Mouse (Mus musculus): ENCODE results near the gene Aup1. TPM values are rescaled to one million over a fixed set of nuclear protein-coding genes. Genes with fewer than 3 reads are reported as not detected.

The Aup1 gene
- total and polyA plus RNA-seq, 3 experiments, result 259 to 500 TPM; not detected in 1

DNA sequence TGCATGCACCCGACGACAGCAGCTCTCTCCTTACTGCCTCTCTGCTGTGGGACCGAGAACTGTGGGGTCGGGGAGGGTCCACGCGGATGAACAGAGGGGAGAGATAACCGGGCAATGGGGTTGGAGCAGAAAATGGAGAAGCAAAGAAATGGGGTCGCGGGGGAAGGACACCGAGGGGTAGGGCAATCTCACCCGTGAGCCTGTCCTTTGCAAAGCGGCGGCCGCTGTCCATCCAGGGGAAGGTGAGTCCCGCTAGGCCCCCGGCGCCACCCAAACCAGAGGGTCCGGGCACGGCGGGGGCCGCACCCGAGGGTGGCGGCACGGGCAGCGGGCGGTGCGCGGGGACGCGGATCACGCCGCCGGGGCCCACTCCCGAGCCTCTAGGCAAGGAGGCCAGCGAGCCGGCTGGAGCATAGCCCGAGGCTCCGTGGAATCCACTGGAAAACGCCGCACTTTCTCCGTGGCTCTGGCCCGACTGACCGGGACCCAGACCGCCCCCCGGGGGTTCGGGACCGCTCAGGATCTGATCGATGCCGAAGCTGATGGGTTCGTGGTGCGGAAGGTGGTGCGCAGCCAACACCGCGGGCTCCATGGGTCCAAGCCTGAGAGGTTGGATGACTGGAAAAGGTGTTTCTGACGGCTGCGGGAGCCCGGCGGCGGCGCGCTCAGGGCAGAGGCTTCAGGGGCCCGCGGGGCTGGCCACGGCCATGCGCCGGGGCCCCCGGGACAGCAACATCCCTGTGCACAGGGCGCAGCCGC lies 15.3 kb downstream of the Aup1 start:
- Histone ChIP-seq H3K27ac (ENCODE audit: control insufficient read depth, low read depth, low read length) (no peak overlapping the region), H3K4me3 (ENCODE audit: control insufficient read depth in 1 of 2, insufficient read depth in 1 of 2, low read depth in 2 of 2, low read length in 2 of 2) (no peak overlapping the region), H3K79me2 (ENCODE audit: control insufficient read depth, insufficient read depth, low read length, poor library complexity) (no peaks in the 10 kb centered on the region), H3K9me3 (replicated peaks; ENCODE audit: insufficient read depth, low read length) (no peaks in the 10 kb centered on the region), H3K4me1 (ENCODE audit: control insufficient read depth in 1 of 2, insufficient read depth in 2 of 2, low read length in 2 of 2) (no peaks in the 10 kb centered on the region), H3K36me3 (ENCODE audit: control insufficient read depth in 1 of 2, insufficient read depth in 2 of 2, low read length in 2 of 2) (no peaks in the 10 kb centered on the region), H3K9ac (ENCODE audit: control insufficient read depth, low read depth, low read length, poor library complexity, severe bottlenecking) (no peak overlapping the region), H3K27me3 (ENCODE audit: control insufficient read depth in 1 of 2, insufficient read depth in 2 of 2, low read length in 2 of 2) (no peaks in the 10 kb centered on the region)
- no peak for TF ChIP-seq NELFE (IDR thresholded peaks at IDR 0.05; ENCODE audit: low read depth, low read length)
- TF ChIP-seq NRF1 (IDR thresholded peaks at IDR 0.05; ENCODE audit: insufficient read depth, low read depth, low read length, poor library complexity, severe bottlenecking), result no peak
- TF ChIP-seq MEF2A (IDR thresholded peaks at IDR 0.05; ENCODE audit: extremely low read depth, insufficient replicate concordance, low read depth, low read length, poor library complexity, severe bottlenecking), result no peak
- no peak for TF ChIP-seq MAFK (IDR thresholded peaks at IDR 0.05; ENCODE audit: borderline replicate concordance, low read depth, low read length)
- no peak for DNase-seq (ENCODE audit: low read depth, low spot score)

DNA sequence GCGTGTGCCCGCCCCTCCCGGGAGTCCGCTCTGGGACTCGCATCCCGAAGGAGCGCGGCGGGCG lies 15.8 kb downstream of the Aup1 start, which contains the start of gene Tlx2:
Gene Tlx2, minus strand, starts transcription at position 47 of the 64 bp plus-strand sequence.
- DNase-seq (ENCODE audit: low read depth, low spot score), result no peak
- Histone ChIP-seq H3K9ac (ENCODE audit: control insufficient read depth, low read depth, low read length, poor library complexity, severe bottlenecking) (no peak within 1 kb of the TSS), H3K27me3 (ENCODE audit: control insufficient read depth in 1 of 2, insufficient read depth in 2 of 2, low read length in 2 of 2) (no peaks in the 10 kb centered on the region), H3K4me3 (ENCODE audit: control insufficient read depth in 1 of 2, insufficient read depth in 1 of 2, low read depth in 2 of 2, low read length in 2 of 2) (no peak within 1 kb of the TSS), H3K36me3 (ENCODE audit: control insufficient read depth in 1 of 2, insufficient read depth in 2 of 2, low read length in 2 of 2) (no peaks in the 10 kb centered on the region), H3K9me3 (replicated peaks; ENCODE audit: insufficient read depth, low read length) (no peaks in the 10 kb centered on the region), H3K79me2 (ENCODE audit: control insufficient read depth, insufficient read depth, low read length, poor library complexity) (no peaks in the 10 kb centered on the region), H3K27ac (ENCODE audit: control insufficient read depth, low read depth, low read length) (no peak within 1 kb of the TSS), H3K4me1 (ENCODE audit: control insufficient read depth in 1 of 2, insufficient read depth in 2 of 2, low read length in 2 of 2) (no peaks in the 10 kb centered on the region)
- TF ChIP-seq GATA1 (IDR thresholded peaks at IDR 0.05; ENCODE audit: low read depth, low read length), result no peak
- TF ChIP-seq CHD2 (IDR thresholded peaks at IDR 0.05; ENCODE audit: low read length), result no peak
- no peak for TF ChIP-seq POLR2A (IDR thresholded peaks at IDR 0.05; ENCODE audit: control insufficient read depth in 1 of 2, insufficient read depth in 1 of 2, low read depth in 1 of 2, low read length in 2 of 2, poor library complexity in 1 of 2)
- TF ChIP-seq TAL1 (IDR thresholded peaks at IDR 0.05; ENCODE audit: low read length), result no peak
- no peak for TF ChIP-seq ELF1 (IDR thresholded peaks at IDR 0.05; ENCODE audit: low read depth, low read length)
- TF ChIP-seq MAX (IDR thresholded peaks at IDR 0.05; ENCODE audit: low read length), result no peak
- TF ChIP-seq RAD21 (IDR thresholded peaks at IDR 0.05; ENCODE audit: low read depth, low read length), result no peak
- no peak for TF ChIP-seq ZMIZ1 (IDR thresholded peaks at IDR 0.05; ENCODE audit: low read depth, low read length)
- TF ChIP-seq POLR2AphosphoS5 (IDR thresholded peaks at IDR 0.05; ENCODE audit: borderline replicate concordance, low read depth, low read length), result no peak
- no peak for TF ChIP-seq KAT2A (conservative IDR thresholded peaks at IDR 0.05; ENCODE audit: low read depth, low read length)
- no peak for TF ChIP-seq GABPA (IDR thresholded peaks at IDR 0.05; ENCODE audit: low read depth, low read length)
- TF ChIP-seq NRF1 (IDR thresholded peaks at IDR 0.05; ENCODE audit: insufficient read depth, low read depth, low read length, poor library complexity, severe bottlenecking), result no peak
- TF ChIP-seq MXI1 (IDR thresholded peaks at IDR 0.05; ENCODE audit: low read depth, low read length), result no peak
- no peak for TF ChIP-seq ZKSCAN1 (IDR thresholded peaks at IDR 0.05; ENCODE audit: low read depth, low read length)
- no peak for TF ChIP-seq MYC (IDR thresholded peaks at IDR 0.05; ENCODE audit: low read depth, low read length)
- no peak for TF ChIP-seq MAZ (IDR thresholded peaks at IDR 0.05; ENCODE audit: low read depth, low read length)
- TF ChIP-seq RCOR1 (IDR thresholded peaks at IDR 0.05; ENCODE audit: low read depth, low read length), result no peak
- TF ChIP-seq ZC3H11A (IDR thresholded peaks at IDR 0.05; ENCODE audit: low read depth, low read length), result no peak
